Mouse (Mus musculus): ENCODE measurements around the gene Zfp568.

DNA sequence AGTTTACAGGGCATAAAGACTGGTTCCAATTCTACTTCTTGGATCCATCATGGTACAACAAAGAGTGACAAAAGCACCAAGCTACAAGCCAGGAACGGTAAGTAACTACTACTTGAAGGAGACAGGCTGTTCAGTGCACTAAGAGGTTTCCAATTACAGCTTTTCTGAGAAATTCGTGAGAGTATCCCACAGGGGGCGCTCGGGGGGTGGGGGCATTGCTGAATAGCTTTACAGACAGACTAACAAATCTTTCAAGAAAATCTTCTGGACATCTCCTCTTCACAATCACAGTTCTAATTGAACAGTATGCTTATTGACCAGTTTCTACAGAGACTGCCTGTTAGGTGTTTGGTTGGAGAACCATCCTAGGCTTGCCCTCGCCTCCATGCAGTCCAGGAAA is 2.3 kb upstream of the Zfp568 start:
- TF ChIP-seq CTCF (IDR thresholded peaks at IDR 0.05; ENCODE audit: borderline replicate concordance, control insufficient read depth, extremely low read depth, insufficient read depth, low read length, poor library complexity), result no peak
- no peak for TF ChIP-seq POLR2A (IDR thresholded peaks at IDR 0.05; ENCODE audit: control insufficient read depth, extremely low read depth, insufficient read depth, low read length, poor library complexity)

Data from thymus, adult 2 months (tissue).